Mouse (Mus musculus): ENCODE measurements around the gene Tmem143.
"Not testable (repeated sequence)": the region's sequence is repeated elsewhere in the genome, so short reads cannot be mapped to it uniquely, and the experiment has no call there.

Tmem143 gene

GRCm38 (mm10) chr7:45896517-45897257 is at the start of gene Tmem143, which contains the start of gene Syngr4:
Gene Tmem143 (plus strand): TSS chr7:45896941.
Gene Syngr4 (minus strand): TSS chr7:45896714.
- peak; percentile 97 to 98 for DNase-seq

GRCm38 (mm10) chr7:45848447-45849027 is 48.2 kb upstream of the Tmem143 start:
- no peak for DNase-seq

- DNase-seq, result no peak
Measured at GRCm38 (mm10) chr7:45850661-45851060, 46.1 kb upstream of the Tmem143 start.

- DNase-seq, result no peak
Measured at GRCm38 (mm10) chr7:45853089-45853488, 43.7 kb upstream of the Tmem143 start.

GRCm38 (mm10) chr7:45856950-45857901 is 39.5 kb upstream of the Tmem143 start:
- peak; percentile 50 to 57 for DNase-seq

- no peak for DNase-seq
Measured at GRCm38 (mm10) chr7:45859008-45859407, 37.7 kb upstream of the Tmem143 start.

GRCm38 (mm10) chr7:45862804-45863203 is 33.9 kb upstream of the Tmem143 start:
- DNase-seq, result no peak

GRCm38 (mm10) chr7:45864435-45864834 is 32.3 kb upstream of the Tmem143 start:
- DNase-seq, result no peak

- DNase-seq, result peak; percentile 62 to 79
Measured at GRCm38 (mm10) chr7:45865925-45866910, 30.5 kb upstream of the Tmem143 start.

- no peak for DNase-seq
Measured at GRCm38 (mm10) chr7:45867871-45868270, 28.9 kb upstream of the Tmem143 start.

- DNase-seq, result no peak
Measured at GRCm38 (mm10) chr7:45869107-45869670, 27.6 kb upstream of the Tmem143 start.

- DNase-seq, result no peak
Measured at GRCm38 (mm10) chr7:45869787-45870186, 27.0 kb upstream of the Tmem143 start.

GRCm38 (mm10) chr7:45870282-45871058 is 26.3 kb upstream of the Tmem143 start:
- no peak for DNase-seq

GRCm38 (mm10) chr7:45872624-45873023 is 24.1 kb upstream of the Tmem143 start, which contains the start of gene Kdelr1:
Gene Kdelr1 (plus strand): TSS chr7:45872772.
- DNase-seq, result peak; percentile 87 to 88

- DNase-seq, result peak; percentile 61 to 62
Measured at GRCm38 (mm10) chr7:45873061-45873947, 23.4 kb upstream of the Tmem143 start.

GRCm38 (mm10) chr7:45876895-45877294 is 19.8 kb upstream of the Tmem143 start:
- no peak for DNase-seq

- not testable (repeated sequence) for DNase-seq
Measured at GRCm38 (mm10) chr7:45878278-45878677, 18.5 kb upstream of the Tmem143 start, which contains the start of gene Grin2d. Gene Grin2d (minus strand): TSS chr7:45878378.

GRCm38 (mm10) chr7:45880531-45880930 is 16.2 kb upstream of the Tmem143 start:
- DNase-seq, result no peak

- DNase-seq, result no peak
Measured at GRCm38 (mm10) chr7:45881011-45881410, 15.7 kb upstream of the Tmem143 start.

Measured in cerebellum, postnatal 36 days (tissue).